Mouse (Mus musculus): ENCODE results near the gene Ptprb.
A peak's percentile ranks its signal among the peaks of the same experiment; 100 is the strongest.

Gene Ptprb

DNA sequence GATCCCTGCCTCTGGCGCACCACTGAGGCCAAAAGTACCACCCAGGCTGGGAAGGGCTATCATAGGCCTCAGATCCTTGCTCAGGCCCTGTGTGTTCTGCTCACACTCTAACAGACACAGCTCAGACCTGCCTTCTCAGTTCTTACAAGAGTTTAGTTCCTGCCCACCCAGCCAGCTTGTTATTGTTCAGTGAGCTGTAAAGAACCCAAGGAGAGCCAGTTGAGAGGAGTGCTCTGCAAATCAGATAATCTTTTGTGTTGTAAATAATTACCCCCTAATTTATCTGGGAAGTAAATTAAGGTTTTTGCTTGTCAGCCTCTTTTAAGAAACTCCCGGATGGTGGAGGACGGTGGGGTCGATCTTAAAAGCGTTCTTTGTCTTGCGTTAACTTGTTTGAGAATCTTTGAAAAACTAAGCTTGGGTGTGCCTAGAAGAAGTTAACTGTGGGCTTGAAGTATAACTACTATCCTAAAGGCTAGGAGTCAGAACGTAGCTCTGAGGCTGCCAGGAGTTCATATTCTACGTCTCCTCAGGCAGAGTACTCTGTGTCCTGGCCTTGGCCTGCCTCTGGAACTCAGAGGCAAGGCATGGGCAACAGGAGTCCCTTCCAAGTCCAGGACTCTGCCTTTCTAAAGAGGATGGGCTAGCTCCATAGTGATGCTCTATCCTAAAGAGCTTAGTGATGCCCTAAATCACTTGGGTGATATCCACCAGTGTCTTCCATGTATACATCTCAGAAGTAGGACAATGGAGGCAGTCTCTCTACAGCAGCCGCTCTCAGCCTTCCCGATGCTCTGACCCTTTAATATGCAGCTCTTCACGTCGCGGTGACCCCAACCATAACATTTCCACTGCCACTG is 107.7 kb downstream of the Ptprb start:
- no peak for DNase-seq

DNA sequence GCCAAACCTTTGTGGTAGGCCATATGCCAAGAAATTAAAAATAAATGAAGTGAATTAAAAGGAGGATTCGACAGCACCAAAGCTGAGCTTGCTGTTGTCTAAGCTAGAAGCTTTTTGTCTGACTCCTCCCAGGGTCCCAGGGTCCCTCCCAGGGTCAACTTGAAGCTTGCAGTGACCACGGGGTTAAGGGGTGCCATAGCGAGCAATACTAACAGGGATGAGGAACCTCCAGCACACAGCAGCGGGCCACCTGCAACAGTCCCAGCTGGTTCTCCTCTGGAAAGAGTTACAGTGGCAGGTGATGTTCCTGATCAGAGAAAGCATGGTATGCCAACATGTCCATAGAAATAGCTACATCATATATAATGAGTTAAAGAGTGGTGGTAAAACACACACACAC is 109.1 kb downstream of the Ptprb start:
- no peak for DNase-seq

DNA sequence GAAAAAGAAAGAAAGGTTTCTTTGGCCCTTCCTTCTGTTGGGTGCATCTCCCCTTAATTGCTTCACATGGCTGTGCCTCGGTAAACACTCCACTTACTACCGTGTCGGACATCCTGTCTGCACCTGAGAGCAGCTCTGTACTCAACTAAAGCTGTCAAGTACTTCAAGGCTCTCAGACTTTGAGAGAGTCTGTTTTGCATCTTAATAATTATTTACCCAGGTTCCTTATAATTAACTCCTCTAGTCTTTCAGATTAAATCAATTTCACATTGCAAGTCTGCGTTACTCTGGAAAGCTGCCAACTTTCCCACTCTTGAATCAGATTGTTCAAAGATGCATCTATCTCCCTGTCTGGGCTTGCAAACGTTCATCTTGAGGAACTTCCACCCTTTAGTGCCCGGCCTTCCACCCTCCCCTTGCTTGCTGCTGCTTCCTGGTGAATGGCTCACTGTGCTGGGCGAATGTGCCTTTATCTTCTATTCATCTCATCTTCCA is 111.1 kb downstream of the Ptprb start:
- no peak for DNase-seq

DNA sequence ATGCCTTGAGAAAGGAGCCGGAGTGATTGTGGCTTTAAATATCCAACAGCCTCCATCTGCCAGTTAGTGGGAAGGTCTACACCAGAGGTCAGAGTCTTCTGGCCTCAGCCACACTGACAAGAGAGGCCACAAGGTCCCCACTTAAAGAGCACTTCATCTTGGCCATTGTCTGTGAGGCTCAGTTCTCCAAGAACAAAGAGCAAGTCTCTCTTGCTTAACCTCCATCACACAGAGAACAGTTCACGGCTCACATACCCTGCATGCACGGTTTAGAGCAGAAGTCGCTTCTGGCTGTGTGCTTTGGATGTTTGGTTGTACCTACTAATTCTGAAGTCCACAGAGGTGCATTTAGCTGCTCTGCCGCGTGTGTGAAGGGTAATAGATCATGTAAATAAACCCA is 113.5 kb downstream of the Ptprb start:
- DNase-seq = peak; percentile 43

DNA sequence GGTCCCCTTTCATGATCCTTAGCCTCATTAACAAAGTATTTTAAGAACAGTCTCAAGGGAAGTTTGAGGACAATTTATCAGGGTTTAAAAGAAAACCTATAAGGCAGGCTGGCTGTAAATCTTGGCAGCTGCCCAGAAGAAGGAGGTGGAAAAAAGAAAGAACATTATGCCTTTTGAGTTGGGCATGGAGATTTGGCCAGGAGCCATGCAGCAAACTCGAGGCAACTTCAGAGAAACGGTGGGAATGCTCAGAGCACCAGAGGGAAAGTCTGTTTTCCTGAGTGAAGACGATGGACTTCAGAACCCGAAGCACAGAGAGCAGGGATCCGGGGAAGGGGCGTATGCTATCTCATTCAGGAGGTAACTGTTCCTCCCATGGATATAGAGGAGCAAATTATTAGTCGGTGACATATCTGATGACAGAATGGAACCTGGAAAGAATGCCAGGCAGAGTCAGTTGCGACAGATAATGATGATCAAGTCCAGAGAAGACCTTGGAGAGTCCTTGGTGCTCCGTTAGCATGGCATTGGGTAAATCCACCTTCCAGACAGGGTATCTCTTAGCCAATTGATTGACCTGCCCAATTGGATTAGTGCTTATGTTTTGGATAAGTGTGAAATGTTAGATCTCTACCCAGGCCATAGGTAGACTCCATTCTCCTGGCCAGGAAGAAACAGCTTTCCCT is 118.6 kb downstream of the Ptprb start:
- no peak for DNase-seq

DNA sequence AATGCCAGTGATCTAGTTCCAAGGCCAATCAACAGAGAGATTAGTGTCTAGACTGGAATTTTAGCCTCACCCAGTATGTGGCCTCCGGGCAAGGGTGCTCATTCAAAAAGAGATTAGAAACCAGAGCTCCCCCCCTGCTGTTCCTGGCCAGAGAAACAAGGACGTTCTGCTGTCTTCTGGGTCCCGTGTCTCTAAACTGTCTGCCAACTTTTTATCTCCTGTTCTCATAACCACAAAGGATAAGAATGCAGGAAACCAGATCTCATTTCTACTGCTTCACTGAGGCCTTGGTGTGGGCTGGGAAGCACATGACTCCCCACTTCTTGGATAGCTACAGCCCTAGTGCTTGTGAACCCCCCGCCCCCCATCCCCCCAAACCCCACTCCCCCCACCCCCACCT is 119.3 kb downstream of the Ptprb start:
- DNase-seq = no peak

DNA sequence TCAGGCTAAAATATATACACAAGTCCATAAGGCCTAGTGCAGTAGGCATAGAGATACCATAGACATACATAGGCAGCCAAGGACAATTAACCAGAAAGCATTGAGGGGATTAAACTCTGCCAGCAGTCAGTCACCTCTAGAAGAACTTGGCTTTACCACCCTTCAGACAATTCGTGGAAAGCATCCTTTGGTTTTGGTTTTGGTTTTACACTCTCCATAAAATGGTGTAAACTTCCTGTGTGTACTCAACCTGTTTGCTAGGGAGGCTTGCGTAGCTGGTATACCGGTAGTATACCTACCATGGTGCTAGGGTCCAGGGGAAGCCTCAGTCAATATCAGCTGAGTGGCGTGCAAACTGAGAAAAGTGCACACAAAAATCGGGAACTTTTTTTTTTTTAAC is 121.0 kb downstream of the Ptprb start:
- no peak for DNase-seq

DNA sequence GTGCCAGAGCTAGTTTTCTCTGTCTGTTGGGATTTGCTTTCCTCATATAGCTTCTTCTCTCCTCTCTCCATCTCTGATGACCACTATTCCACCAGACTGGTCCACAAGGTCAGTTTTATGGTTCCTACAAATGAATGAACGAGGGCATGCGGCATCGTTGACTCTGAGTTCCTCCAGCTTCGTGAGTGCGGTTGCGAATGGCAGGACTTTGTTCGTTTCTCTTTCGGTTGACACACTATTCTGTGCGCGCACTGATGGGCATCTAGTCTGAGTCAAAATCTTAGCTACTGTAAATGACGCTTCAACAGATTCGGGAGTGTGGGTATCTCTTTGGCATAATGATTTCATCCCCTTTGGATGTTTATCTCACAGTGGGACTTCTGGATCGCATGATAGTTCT is 121.6 kb downstream of the Ptprb start:
- no peak for DNase-seq

DNA sequence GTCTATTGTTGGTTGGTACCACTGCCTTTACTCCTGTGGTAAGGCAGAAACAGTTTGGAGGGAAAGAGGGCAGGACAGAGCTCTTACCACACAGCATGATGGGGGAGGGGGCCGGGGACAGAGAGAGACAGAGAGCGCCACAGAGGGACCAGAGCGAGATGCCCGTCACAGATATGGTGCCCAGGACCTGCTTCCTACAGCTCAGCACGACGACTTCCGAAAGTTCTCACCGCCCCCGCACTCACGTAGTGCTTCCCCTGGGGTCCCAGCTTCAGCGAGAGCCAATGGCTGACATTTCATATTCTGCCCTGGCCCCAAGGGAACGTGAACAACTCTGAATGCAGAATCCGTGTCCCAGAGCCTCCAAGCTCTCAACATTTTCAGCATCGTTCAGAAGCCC is 122.2 kb downstream of the Ptprb start:
- peak; percentile 35 for DNase-seq

DNA sequence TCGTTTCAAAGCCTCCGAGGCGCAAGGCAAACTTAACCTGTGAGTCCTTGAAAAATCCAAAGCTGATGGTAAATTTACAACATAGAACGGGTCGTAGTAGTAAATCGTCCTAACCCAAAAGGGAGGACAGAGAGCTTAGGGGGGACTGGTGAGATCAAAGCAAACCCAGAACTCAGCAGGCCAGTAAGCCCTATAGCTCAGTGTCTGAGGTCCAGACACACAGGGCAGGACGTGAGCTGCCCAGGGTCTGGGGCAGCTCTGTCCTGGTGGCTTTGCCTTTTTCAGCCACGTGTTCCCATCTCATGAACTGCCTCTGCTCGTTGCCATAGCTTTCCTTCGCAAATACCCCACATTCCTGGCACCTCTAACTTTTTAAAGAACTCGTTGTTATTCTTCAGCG is 122.7 kb downstream of the Ptprb start:
- no peak for DNase-seq

DNA sequence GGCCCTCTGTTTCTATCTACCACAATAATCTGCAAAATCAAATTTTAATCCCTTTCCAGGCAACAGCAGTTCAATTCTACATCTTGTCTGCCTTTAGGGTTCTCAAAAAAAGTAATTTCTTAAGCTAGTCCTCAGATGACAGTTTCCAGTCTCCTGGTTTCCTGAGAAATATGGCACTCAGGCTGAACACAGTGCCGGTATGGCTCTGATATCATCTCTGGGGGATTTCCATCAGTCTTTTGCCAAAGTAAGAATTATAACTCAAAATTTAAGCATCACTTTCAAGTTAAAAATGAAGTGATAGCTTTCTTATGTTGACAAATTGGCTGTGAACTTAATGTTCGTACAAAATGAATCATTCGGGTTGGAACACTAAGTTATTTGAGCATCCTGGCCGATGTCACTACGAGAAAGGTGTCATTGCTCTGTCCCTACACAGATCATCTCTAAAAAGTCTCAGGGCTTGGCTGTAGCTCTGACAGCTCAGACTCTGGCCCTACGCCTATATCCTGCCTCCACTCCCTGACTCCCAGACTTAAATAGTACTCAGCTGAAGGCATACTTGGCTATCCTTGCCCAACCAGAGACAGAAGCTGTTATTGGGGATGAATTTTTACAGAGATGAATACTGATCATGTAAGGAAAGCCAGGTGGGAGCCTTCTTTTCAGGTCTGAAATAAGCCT is 127.6 kb downstream of the Ptprb start:
- no peak for DNase-seq

DNA sequence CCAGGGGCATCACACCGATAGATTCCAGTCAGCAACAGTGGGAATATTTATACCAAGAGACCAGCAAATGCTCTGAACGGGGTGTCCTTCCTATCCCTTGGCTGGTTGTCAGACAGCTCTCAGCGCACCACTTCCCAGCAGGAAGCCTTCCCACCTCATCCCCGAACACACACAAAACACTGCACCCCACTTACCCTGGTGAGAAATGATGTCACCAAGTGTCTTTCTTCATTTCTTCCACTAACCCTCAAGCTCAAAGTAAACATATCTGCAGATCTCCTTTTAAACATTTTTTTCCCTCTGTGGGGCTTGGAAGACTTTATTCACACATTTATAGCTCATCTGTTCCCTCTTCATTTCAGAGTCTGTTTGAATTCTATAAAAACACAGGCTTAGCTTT is 128.4 kb downstream of the Ptprb start:
- no peak for DNase-seq

DNA sequence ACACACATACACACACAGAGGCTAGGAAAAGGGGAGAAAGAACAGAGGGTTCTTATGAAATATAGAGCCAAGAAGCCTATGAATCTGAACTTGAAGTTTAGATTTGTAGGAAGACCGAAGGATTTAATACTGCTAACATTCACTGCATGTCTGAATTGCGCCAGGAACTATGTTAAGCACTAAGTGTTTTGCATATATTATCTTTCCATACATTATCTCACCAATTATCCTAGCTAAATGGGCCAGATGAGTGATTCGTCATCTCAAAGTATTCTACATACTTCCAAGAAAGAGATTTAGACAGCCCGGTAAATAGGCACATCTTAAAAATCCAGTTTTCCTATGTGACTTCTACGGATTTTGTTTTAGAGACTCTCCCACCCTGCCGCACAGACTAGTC is 129.7 kb downstream of the Ptprb start:
- no peak for DNase-seq

DNA sequence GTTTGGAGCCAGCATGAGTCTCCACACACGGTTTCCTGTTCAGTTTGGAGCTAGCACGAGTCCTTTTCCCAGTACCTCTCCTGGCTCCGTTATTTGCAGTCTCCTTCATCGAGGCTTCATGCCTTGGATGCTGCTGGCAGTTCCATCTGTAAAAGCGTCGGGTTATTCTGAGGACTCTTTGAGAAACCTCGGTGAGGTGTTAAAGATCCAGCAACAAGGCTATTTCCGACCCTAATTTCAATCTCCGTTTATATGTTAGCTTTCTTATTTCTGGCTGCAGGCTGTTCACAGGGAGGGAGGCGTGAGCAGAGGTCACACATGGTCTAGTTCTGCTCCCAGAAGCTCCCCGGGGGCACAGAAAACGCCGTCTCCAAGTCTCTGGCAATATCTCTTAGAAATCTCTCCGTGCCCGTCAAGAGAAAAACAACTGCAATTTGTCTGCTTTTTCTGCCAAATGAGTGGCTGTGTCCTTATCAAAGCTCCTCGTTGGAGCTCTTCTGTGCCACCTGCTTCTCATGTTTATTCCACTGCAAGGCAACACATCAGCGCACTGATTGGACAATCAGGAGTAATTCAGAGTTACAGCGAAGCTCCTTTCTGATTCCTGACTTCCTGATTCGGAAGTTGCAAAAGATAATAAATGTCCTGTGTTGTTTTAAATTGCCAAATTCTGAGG is 132.5 kb downstream of the Ptprb start:
- DNase-seq = no peak

DNA sequence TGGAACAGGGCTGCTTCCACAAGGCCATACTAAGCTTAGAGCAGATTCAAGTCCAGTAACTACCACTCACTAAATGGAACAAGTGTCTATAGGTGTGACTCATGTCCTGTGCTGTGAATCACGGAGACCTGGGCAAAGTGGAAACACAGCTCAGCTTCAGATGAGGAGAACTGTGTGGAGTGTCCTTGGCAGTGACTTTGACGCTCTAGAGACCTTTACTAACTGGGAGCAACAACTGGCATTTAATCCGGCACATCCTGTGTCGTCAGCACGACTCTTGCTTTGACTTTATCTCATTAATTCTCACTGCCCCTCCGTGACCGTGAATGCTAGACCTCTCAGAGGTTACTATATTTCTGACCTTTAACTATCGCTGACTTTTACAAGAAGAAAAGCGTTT is 135.5 kb downstream of the Ptprb start:
- DNase-seq = no peak

DNA sequence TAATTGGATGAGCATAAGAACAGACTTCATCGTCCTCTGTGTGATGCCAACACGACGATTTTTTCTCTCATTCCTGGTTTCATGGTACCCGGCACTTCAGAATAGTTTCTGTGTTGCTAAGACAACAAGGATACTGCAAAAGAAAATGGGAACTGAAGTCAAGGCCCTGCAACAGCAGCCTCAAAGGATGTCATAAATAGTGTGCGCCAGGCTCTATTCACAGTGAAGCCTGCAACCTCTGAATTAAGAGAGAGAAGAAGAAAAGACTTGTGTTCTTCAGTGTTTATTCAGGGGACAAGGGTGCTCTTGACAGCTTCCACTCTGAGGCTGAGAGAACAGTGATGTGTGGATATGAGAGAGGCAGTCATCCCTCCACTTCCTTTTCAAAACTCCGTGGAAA is 140.8 kb downstream of the Ptprb start:
- no peak for DNase-seq

DNA sequence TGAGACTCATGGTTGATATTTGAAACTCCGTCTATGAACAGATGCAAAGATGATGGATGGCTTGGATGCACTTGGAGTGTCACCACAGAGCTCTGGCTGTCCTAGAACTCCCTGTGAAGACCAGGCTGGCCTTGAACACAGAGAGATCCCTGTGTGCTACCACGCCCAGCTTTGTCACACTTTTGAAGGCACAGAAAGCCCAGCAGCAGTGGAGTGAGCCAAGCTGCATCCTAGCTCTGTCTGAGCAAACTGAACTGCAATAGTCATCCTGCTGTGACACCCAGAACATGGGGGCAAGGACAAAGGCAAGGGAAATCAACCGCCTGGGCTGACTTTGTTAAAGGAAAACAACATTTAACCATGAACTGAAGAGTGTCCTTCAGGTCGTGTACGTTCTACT is 141.4 kb downstream of the Ptprb start:
- no peak for DNase-seq

DNA sequence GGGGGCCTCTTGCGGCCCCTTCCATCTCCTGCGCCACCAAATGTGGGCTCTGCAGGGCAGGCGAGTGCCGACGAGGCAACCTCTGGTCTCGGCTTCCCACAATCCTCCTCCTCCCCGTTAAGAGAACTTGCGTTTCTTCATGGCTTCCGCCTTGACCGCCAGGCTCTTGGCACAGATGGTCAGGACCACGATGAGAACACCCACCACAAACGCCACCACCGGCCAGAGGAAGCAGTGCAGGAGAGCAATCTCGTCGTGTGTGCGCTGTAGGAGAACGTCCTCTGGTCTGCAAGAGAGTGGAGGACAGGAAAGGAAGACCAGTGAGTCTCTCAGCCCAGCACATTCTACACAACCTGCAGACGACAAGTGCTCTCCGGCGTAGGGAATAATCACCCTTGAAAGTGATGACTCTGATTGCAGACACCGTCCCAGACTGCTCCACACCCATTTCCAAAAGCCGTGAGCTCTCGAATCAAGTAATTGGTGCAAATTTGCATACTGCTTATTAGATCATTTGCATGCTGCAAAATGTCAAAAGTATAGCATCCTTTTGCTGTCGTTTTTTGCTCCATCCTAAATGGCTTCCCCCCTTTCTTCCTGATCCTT is 142.9 kb downstream of the Ptprb start:
- no peak for DNase-seq

DNA sequence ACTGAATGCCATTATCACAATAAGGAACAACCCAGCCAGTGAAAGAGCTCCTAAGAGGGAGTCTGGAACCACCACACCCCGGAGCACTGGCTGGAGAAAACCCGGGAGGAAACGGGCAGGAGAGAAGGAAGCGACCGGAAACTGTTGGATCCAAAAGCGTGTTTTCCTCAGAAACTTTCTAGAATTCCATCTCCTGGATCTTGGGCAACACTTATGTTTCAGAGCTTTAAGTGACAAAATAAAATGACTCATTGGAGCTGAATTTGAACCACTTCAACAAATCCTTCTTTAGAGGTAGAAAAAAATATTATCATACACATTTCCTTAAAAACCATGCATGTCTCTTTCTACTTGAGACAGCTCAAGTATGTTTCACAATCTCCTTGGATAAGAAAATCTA is 145.7 kb downstream of the Ptprb start:
- DNase-seq = no peak

DNA sequence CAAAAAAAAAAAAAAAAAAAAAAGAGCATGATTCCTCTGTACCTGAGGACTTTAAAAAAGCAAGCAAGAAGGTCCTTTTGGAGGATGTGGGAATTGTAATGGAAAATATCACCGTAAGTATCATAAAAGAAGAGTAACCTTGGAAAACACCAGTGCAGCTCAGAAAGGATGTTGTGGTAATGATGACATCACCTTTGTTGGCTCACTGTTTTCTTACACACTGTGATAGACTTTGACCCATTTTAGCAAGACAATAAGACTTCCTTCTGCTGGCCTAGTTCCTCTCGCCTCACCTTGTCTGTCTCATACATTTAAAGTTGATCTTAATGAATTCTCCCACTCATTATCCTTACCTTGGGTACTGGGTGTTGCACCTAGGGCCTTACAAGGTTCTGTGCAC is 147.2 kb downstream of the Ptprb start:
- DNase-seq = no peak

DNA sequence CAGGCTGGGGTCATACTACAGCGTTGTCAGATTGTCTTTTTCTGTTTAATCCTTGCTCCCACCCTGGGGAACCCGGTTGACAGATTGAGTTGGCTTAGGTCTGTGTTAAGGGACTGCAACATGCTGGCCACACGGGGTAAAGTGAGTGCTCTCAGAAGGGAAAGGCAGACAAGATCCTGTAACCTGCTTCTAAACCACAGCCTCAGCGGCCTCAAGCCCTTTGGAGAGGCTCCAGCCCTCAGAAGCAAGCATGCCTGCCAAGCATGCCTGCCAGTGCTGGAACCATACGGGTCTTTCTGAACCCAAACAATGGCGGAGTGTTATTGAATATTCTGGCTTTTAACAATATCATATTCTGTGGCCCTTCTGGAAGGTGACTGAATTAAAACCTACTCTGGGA is 149.6 kb downstream of the Ptprb start:
- DNase-seq = no peak

DNA sequence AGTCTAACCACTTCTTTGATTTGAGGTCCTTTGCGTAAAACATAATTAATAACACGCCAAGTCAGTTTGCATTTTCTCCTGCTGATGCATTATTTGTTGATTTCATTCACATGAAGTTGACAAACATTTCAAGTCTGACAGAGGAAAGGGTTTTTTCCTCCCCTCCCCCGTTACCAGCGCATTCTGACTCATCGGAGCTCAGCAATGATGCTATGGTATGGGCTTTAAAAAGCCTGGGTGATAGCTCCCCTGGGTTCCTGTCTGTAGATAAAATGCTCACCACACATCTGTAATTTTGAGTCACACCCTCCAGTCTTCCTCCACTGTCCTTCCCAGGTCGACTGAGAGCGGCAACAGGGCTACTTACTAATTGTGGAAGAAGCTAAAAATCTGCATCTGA is 150.9 kb downstream of the Ptprb start:
- DNase-seq = no peak

Measured in embryo, embryonic 11 days (tissue).